Mouse (Mus musculus) neural tube, embryonic 11.5 days (tissue): ENCODE data around the gene Wnt2b. TPM values are rescaled to one million over a fixed set of nuclear protein-coding genes. Genes with fewer than 3 reads are reported as not detected.

Experiments used
- ATAC-seq: fragments of 200-750 bp; cut with Nextera tagmentation; 2 replicates; pipeline ENCODE4 v1.8.0; 2017; ENCODE audit warnings: moderate number of reproducible peaks, mild to moderate bottlenecking, moderate TSS enrichment, moderate library complexity; ENCODE audit not compliant: insufficient read depth, low FRiP score, low TSS enrichment
- DNase-seq: peaks from one replicate; pipeline ENCODE4 v3.0.0-alpha.2; 2015; ENCODE audit warnings: low spot score
- H3K27ac ChIP-seq: fragments of 300-500 bp; sonication (generic); 2 replicates; pipeline ENCODE4 v1.5.1; 2014; ENCODE audit warnings: low read depth, mild to moderate bottlenecking, low read length
- H3K27me3 ChIP-seq: fragments of 300-500 bp; sonication (generic); 2 replicates; pipeline ENCODE4 v1.6.1; 2014; ENCODE audit warnings: mild to moderate bottlenecking, low read length, mixed read lengths; ENCODE audit not compliant: control insufficient read depth, insufficient read depth
- H3K36me3 ChIP-seq: fragments of 300-500 bp; sonication (generic); 2 replicates; pipeline ENCODE4 v1.6.1; 2014; ENCODE audit warnings: mild to moderate bottlenecking, low read length, moderate library complexity, mixed read lengths; ENCODE audit not compliant: control insufficient read depth, insufficient read depth
- H3K4me1 ChIP-seq: fragments of 300-500 bp; sonication (generic); 2 replicates; pipeline ENCODE4 v1.6.1; 2014; ENCODE audit warnings: low read length, mixed read lengths; ENCODE audit not compliant: control insufficient read depth, insufficient read depth
- H3K4me2 ChIP-seq: fragments of 300-500 bp; sonication (generic); 2 replicates; pipeline ENCODE4 v1.6.1; 2014; ENCODE audit warnings: low read depth, mild to moderate bottlenecking, moderate library complexity
- H3K4me3 ChIP-seq: fragments of 300-500 bp; sonication (generic); 2 replicates; pipeline ENCODE4 v1.5.1; 2014; ENCODE audit warnings: low read depth, low read length
- H3K9ac ChIP-seq: fragments of 300-500 bp; sonication (generic); 2 replicates; pipeline ENCODE4 v1.6.1; 2014; ENCODE audit warnings: mild to moderate bottlenecking, low read length
- H3K9me3 ChIP-seq: fragments of 300-500 bp; sonication (generic); 2 replicates; pipeline ENCODE4 v1.6.1; 2016; ENCODE audit warnings: low read length; ENCODE audit not compliant: control insufficient read depth
- WGBS: fragments of 180-500 bp; shearing (Covaris S2); extraction: QIAGEN DNeasy Blood & Tissue Kit; methylation state at CpG from one replicate; pipeline ENCODE4 v1.1.7; 2014; 5-methylcytosine and 5-hydroxymethylcytosine counted together
- polyA plus RNA-seq: library from polyadenylated mRNA; unstranded; fragments of >200 nt; fragmentation: Nextera tagmentation; extraction: Ambion mirVana; gene quantifications from 2 replicates; pipeline ENCODE4 v1.2.1, GENCODE M21; 2014

The Wnt2b gene
- polyA plus RNA-seq, 1 experiment from 2014 or later = 0.90 TPM

DNA sequence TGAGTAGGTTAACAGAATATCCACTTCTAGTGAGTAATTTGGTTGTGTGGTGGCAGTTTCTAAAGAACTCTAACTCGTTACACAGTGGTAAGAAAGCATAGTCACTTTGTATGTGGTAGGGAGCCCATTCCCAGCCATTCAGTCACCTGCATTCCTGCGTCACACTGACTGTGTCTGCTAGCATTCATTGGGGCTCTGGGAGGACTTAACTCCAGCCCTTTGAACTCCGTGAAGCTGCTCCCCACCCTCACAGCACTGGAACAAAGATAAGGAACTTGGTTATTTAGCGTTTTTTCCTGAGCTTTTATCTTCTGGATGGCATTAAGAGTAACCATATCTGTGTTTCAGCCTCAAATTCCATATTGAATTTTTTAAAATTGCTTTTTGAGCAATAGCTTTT lies 23.4 kb downstream of the Wnt2b start:
- H3K4me2 ChIP-seq = no peak overlapping the region
- H3K4me3 ChIP-seq = no peak overlapping the region
- DNase-seq = no peak
- WGBS = 51% methylated on average over 4 of the region's 4 CpGs
- H3K9ac ChIP-seq = no peak overlapping the region
- no peaks in the 10 kb centered on the region for H3K27me3 ChIP-seq
- H3K36me3 ChIP-seq = no peaks in the 10 kb centered on the region
- no peak for ATAC-seq
- H3K9me3 ChIP-seq = no peaks in the 10 kb centered on the region
- H3K4me1 ChIP-seq = peaks cover 5% of the 10 kb centered on the region
- H3K27ac ChIP-seq = no peak overlapping the region

DNA sequence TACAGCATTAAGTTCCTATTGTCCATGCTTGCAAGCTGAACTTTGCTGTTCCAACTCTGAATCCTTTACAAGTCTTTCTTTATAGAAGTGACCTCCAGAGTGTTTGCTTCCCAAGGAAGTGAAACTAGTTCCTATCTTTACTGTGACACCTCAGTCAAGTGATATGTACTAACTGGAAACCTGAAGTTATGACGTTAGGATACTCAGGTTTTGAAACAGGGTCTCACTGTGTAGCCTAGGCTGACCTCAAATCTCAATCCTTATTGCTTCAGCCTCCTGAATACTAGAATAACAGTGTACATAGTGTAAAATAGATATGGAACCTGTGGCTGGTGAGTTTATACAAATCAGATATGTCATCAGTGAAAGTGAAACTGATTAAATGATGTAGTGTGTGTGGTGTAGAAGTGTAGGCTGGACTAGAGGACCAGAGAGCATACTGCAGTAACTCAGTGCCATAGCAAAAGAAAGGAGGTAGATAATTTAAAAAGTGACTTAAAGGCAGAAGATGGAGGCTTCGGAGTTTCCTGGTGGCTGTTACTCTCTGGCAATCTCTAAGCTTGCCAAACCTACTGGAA lies 23.9 kb downstream of the Wnt2b start:
- Histone ChIP-seq H3K27ac (no peak overlapping the region), H3K27me3 (no peaks in the 10 kb centered on the region), H3K36me3 (no peaks in the 10 kb centered on the region), H3K4me3 (no peak overlapping the region), H3K9me3 (no peaks in the 10 kb centered on the region), H3K4me2 (no peak overlapping the region), H3K9ac (no peak overlapping the region), H3K4me1 (peaks cover under 1% of the 10 kb centered on the region)
- DNase-seq (no peak), ATAC-seq (no peak)
- WGBS = 89% methylated on average over 2 of the region's 2 CpGs

DNA sequence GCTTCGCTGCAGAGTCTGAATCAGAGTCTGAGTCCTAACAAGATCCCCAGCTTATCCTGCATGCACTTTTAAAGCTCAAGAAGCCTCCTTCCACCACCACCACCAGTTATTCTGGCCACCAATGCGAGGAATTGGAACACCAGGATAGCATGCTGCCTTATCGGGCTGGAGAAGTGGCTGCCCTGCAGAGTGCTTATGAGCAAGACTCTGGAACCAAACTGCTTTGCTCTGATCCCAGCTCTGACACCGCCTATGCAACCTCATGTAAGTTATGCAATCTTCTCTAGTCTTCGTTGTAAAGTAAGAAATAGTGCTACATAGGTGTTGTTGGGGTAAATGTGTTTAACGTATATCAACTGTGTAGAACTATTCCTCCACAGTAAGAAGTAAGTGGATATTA lies 32.3 kb downstream of the Wnt2b start:
- Histone ChIP-seq H3K9ac (no peak overlapping the region), H3K4me2 (no peak overlapping the region), H3K4me1 (no peaks in the 10 kb centered on the region), H3K4me3 (no peak overlapping the region), H3K27me3 (no peaks in the 10 kb centered on the region), H3K9me3 (no peaks in the 10 kb centered on the region), H3K27ac (no peak overlapping the region), H3K36me3 (peaks cover 2% of the 10 kb centered on the region; the same call in 1 of the 2 replicates)
- no peak for DNase-seq
- WGBS = 92% methylated on average over 6 of the region's 6 CpGs
- no peak for ATAC-seq

DNA sequence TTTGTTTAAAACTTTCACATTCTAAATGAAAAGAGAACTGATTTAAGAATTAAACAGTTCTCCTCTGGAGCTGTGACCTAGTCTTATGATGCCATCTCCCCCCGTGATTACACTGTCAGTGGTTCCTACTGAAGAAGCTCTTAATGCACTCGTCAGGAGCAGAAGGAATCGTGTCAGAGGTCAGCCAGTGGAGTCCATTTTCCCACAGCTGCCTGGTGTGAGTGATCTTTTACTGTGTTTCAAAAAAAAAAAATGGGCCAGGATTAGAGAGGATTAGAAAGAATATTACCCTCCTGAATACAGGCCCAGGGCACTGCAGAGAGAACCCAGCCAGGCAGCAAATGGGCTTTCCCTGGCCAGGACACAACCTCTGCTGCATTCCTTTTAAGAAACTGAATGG lies 46.7 kb downstream of the Wnt2b start:
- H3K9me3 ChIP-seq = no peaks in the 10 kb centered on the region
- 54% methylated on average over 3 of the region's 3 CpGs for WGBS
- ATAC-seq (no peak), DNase-seq (no peak)
- H3K36me3 ChIP-seq = no peaks in the 10 kb centered on the region
- no peak overlapping the region for H3K9ac ChIP-seq
- no peaks in the 10 kb centered on the region for H3K27me3 ChIP-seq
- no peak overlapping the region for H3K4me2 ChIP-seq
- no peaks in the 10 kb centered on the region for H3K4me1 ChIP-seq
- no peak overlapping the region for H3K4me3 ChIP-seq
- no peak overlapping the region for H3K27ac ChIP-seq

DNA sequence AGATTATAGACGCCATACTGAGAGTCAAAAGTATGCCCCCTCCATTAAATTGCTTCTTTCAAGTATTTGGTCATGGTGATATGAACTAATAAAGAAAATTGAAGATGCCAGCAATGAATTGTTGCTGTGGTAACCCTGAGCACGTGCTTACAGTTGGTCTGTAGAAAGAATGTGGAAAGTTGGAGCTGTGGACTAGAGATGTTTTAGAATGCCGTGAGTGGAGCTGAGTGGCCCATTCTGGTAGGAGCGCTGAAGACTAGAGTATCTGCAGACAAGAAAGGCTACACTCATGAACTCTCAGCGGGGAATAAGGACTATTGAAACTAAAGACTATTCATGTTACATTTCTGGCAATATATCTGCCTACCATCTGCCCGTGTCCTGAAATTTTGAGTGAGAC lies 52.5 kb downstream of the Wnt2b start:
- H3K4me2 ChIP-seq = no peak overlapping the region
- 85% methylated on average over 6 of the region's 6 CpGs for WGBS
- H3K27ac ChIP-seq = no peak overlapping the region
- H3K36me3 ChIP-seq = peaks cover 2% of the 10 kb centered on the region; the same call in 1 of the 2 replicates
- H3K9ac ChIP-seq = no peak overlapping the region
- H3K4me3 ChIP-seq = no peak overlapping the region
- H3K4me1 ChIP-seq = no peaks in the 10 kb centered on the region
- H3K27me3 ChIP-seq = no peaks in the 10 kb centered on the region
- H3K9me3 ChIP-seq = no peaks in the 10 kb centered on the region
- ATAC-seq = no peak
- no peak for DNase-seq

DNA sequence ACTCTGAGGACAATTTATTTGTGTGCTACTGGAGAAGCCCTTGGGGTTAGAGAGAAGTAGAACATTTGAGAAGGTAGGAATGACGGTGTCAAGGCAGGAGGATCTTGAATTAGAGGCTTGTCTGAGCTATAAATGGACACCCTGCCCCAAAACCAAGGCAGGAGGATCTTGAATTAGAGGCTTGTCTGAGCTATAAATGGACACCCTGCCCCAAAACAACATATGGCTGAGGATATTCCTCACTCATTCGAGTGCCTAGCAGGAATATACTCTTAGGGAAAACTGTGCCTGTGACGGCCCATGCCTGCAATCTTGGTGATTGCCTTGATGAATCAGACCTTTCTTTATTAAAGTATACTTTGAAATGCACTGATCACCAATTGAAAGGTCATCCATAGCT lies 55.7 kb downstream of the Wnt2b start:
- H3K4me1 ChIP-seq = no peaks in the 10 kb centered on the region
- no peaks in the 10 kb centered on the region for H3K9me3 ChIP-seq
- ATAC-seq (no peak), DNase-seq (no peak)
- no peak overlapping the region for H3K4me3 ChIP-seq
- no peak overlapping the region for H3K9ac ChIP-seq
- no peak overlapping the region for H3K4me2 ChIP-seq
- H3K27ac ChIP-seq = no peak overlapping the region
- no peaks in the 10 kb centered on the region for H3K27me3 ChIP-seq
- WGBS = 87% methylated on average over 3 of the region's 3 CpGs
- H3K36me3 ChIP-seq = peaks cover 2% of the 10 kb centered on the region; the same call in 1 of the 2 replicates

DNA sequence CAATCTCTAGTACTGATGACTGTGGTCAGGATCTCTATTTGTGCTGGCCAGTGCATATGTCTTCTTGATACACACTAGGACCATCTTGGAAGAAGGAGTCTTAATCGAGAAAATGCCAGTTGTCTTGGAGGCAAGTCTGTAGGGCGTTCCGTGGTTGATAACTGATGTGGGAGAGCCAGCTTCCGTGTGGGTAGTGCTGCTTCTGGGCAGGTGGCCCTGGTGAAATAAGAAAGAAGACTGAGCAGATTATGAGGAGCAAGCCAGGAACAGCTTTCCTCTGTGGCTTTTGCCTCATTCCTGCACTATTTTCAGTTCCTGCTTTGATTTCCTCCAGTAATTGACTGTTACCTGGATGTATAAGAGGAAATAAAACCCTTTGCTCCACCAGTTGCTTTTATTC lies 56.3 kb downstream of the Wnt2b start:
- Histone ChIP-seq H3K9me3 (no peaks in the 10 kb centered on the region), H3K4me2 (no peak overlapping the region), H3K9ac (no peak overlapping the region), H3K27me3 (no peaks in the 10 kb centered on the region), H3K4me1 (no peaks in the 10 kb centered on the region), H3K36me3 (peaks cover 2% of the 10 kb centered on the region; the same call in 1 of the 2 replicates), H3K4me3 (no peak overlapping the region), H3K27ac (no peak overlapping the region)
- ATAC-seq (no peak), DNase-seq (no peak)
- 96% methylated on average over 4 of the region's 4 CpGs for WGBS

DNA sequence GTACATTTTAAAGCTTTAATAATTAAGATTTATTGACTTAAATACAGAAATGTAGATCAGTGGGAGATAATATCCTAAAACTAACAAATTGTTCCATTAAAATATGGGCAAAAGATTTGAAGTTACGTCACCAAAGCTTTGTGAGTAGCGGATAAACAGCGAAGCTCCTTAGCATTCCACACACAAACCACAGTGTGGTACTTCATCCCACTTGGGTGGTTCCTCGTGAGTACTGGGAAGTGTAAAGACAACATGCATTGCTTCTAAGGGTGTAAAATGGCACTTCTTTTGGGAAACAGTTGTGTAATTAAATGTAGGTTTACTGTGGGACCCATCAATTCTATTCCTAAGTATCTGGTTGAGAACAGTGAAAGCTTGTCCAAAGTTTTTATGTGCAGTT lies 60.6 kb downstream of the Wnt2b start:
- H3K4me2 ChIP-seq = no peak overlapping the region
- no peaks in the 10 kb centered on the region for H3K4me1 ChIP-seq
- no peaks in the 10 kb centered on the region for H3K9me3 ChIP-seq
- no peaks in the 10 kb centered on the region for H3K27me3 ChIP-seq
- ATAC-seq (no peak), DNase-seq (no peak)
- peaks cover 2% of the 10 kb centered on the region; the same call in 1 of the 2 replicates for H3K36me3 ChIP-seq
- H3K27ac ChIP-seq = no peak overlapping the region
- 87% methylated on average over 4 of the region's 4 CpGs for whole genome bisulfite sequencing
- no peak overlapping the region for H3K9ac ChIP-seq
- H3K4me3 ChIP-seq = no peak overlapping the region

DNA sequence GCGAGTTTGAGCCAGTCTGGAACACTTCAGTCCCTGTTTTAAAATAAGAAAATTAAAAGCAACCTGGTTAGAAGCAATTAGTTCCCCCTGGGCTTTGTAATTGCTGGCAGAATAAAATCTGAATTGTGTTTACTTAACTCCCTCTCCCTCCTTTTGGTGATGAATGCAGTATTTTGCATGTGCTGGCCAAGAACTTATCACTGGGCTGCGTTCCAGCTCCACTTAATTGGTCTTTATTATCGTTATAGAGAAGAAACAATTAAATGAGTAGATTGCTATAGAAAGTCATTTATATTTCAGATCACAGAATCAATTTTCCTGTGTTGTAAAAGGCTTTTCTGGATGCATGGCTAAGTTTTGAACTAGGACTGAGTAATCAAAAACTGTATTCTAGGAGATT lies 65.6 kb downstream of the Wnt2b start:
- no peak overlapping the region for H3K9ac ChIP-seq
- 95% methylated on average over 3 of the region's 3 CpGs for WGBS
- no peak overlapping the region for H3K4me2 ChIP-seq
- H3K36me3 ChIP-seq = no peaks in the 10 kb centered on the region
- H3K4me1 ChIP-seq = no peaks in the 10 kb centered on the region
- ATAC-seq (no peak), DNase-seq (no peak)
- H3K9me3 ChIP-seq = no peaks in the 10 kb centered on the region
- no peak overlapping the region for H3K27ac ChIP-seq
- H3K4me3 ChIP-seq = no peak overlapping the region
- H3K27me3 ChIP-seq = no peaks in the 10 kb centered on the region
